Mouse (Mus musculus) liver, adult 2 months (tissue): ENCODE measurements at regions not wholly inside any gene's neighbourhood (a gene's known extent, or its start where the extent isn't known, plus 50 kb on each side); places are given as distances from the start of the nearest gene placed in this dataset.

Source experiments
- DNase-seq: peaks from one replicate; pipeline ENCODE4 v3.0.0-alpha.2; 2011; ENCODE audit warnings: low read depth, low spot score; ENCODE audit errors: extremely low read depth
- H3K27ac ChIP-seq: fragments of 200-500 bp; replicated peaks from 2 replicates; pipeline ENCODE4 v1.5.1; 2012; ENCODE audit warnings: low read depth, mild to moderate bottlenecking, control low read depth, inconsistent platforms, low read length; ENCODE audit not compliant: insufficient read depth
- H3K27me3 ChIP-seq: fragments of 200-500 bp; 2 replicates; pipeline ENCODE4 v1.6.1; 2012; ENCODE audit warnings: mild to moderate bottlenecking, moderate library complexity, low read length, inconsistent platforms; ENCODE audit not compliant: control insufficient read depth, insufficient read depth
- H3K36me3 ChIP-seq: fragments of 200-500 bp; 2 replicates; pipeline ENCODE4 v1.6.1; 2012; ENCODE audit warnings: low read length, inconsistent platforms; ENCODE audit not compliant: control insufficient read depth, insufficient read depth
- H3K4me1 ChIP-seq: fragments of 200-500 bp; 2 replicates; pipeline ENCODE4 v1.6.1; 2011; ENCODE audit warnings: low read length; ENCODE audit not compliant: control insufficient read depth, insufficient read depth
- H3K4me3 ChIP-seq: fragments of 200-500 bp; 2 replicates; pipeline ENCODE4 v1.5.1; 2011; ENCODE audit warnings: low read depth, mild to moderate bottlenecking, control low read depth, low read length, moderate library complexity; ENCODE audit not compliant: insufficient read depth
- H3K79me2 ChIP-seq: fragments of 200-500 bp; 2 replicates; pipeline ENCODE4 v1.6.1; 2012; ENCODE audit warnings: inconsistent platforms, mild to moderate bottlenecking, low read length, moderate library complexity; ENCODE audit not compliant: control insufficient read depth, insufficient read depth
- H3K9ac ChIP-seq: fragments of 200-500 bp; 2 replicates; pipeline ENCODE4 v1.6.1; 2012; ENCODE audit warnings: low read depth, mild to moderate bottlenecking, control low read depth, inconsistent platforms, low read length
- CTCF ChIP-seq: fragments of 200-500 bp; IDR thresholded peaks from 2 replicates; pipeline ENCODE4 v1.5.1; 2011; ENCODE audit warnings: low read depth, low read length, control low read depth
- POLR2A ChIP-seq: fragments of 200-500 bp; IDR thresholded peaks from 2 replicates; pipeline ENCODE4 v1.6.1; 2011; ENCODE audit warnings: low read length, control low read depth; ENCODE audit not compliant: insufficient read depth; ENCODE audit errors: extremely low read depth
- WGBS: fragments of 180-500 bp; shearing (Covaris S2); methylation state at CpG from one replicate; pipeline ENCODE4 v1.1.7; 2018; 5-methylcytosine and 5-hydroxymethylcytosine counted together

GRCm38 (mm10) chr1:91611281-91611680, 70.9 kb downstream of the Asb1 start:
- DNase-seq = no peak
- 68% methylated on average over 13 of the region's 13 CpGs for WGBS
- H3K27me3 ChIP-seq = no peaks in the 10 kb centered on the region
- H3K36me3 ChIP-seq = no peaks in the 10 kb centered on the region
- no peak overlapping the region for H3K4me3 ChIP-seq
- no peaks in the 10 kb centered on the region for H3K4me1 ChIP-seq
- H3K27ac ChIP-seq = no peak overlapping the region
- no peak overlapping the region for H3K9ac ChIP-seq
- no peak for TF ChIP-seq POLR2A
- TF ChIP-seq CTCF = no peak
- no peaks in the 10 kb centered on the region for H3K79me2 ChIP-seq

GRCm38 (mm10) chr1:91611694-91612093, 71.3 kb downstream of the Asb1 start:
- Histone ChIP-seq H3K36me3 (no peaks in the 10 kb centered on the region), H3K27me3 (no peaks in the 10 kb centered on the region), H3K79me2 (no peaks in the 10 kb centered on the region), H3K4me1 (no peaks in the 10 kb centered on the region), H3K27ac (no peak overlapping the region), H3K4me3 (no peak overlapping the region), H3K9ac (no peak overlapping the region)
- TF ChIP-seq POLR2A = no peak
- no peak for TF ChIP-seq CTCF
- DNase-seq = no peak
- WGBS = 65% methylated on average over 16 of the region's 16 CpGs

GRCm38 (mm10) chr1:91612912-91613311, 72.6 kb downstream of the Asb1 start:
- Histone ChIP-seq H3K4me3 (no peak overlapping the region), H3K4me1 (no peaks in the 10 kb centered on the region), H3K27ac (no peak overlapping the region), H3K27me3 (no peaks in the 10 kb centered on the region), H3K79me2 (no peaks in the 10 kb centered on the region), H3K36me3 (no peaks in the 10 kb centered on the region), H3K9ac (no peak overlapping the region)
- TF ChIP-seq POLR2A (no peak), CTCF (no peak)
- 57% methylated on average over 3 of the region's 3 CpGs for WGBS
- DNase-seq = no peak

GRCm38 (mm10) chr1:91615396-91615795, 75.1 kb downstream of the Asb1 start:
- H3K36me3 ChIP-seq = no peaks in the 10 kb centered on the region
- H3K27me3 ChIP-seq = no peaks in the 10 kb centered on the region
- H3K4me3 ChIP-seq = no peak overlapping the region
- H3K4me1 ChIP-seq = no peaks in the 10 kb centered on the region
- H3K27ac ChIP-seq = no peak overlapping the region
- WGBS = 60% methylated on average over 5 of the region's 5 CpGs
- no peak overlapping the region for H3K9ac ChIP-seq
- H3K79me2 ChIP-seq = no peaks in the 10 kb centered on the region
- DNase-seq = no peak
- TF ChIP-seq POLR2A (no peak), CTCF (no peak)

GRCm38 (mm10) chr1:91618527-91619135, 78.3 kb downstream of the Asb1 start:
- no peaks in the 10 kb centered on the region for H3K27me3 ChIP-seq
- H3K4me3 ChIP-seq = no peak overlapping the region
- no peaks in the 10 kb centered on the region for H3K79me2 ChIP-seq
- H3K9ac ChIP-seq = no peak overlapping the region
- no peaks in the 10 kb centered on the region for H3K4me1 ChIP-seq
- DNase-seq = peak; percentile 40
- H3K36me3 ChIP-seq = no peaks in the 10 kb centered on the region
- WGBS = 76% methylated on average over 14 of the region's 14 CpGs
- H3K27ac ChIP-seq = no peak overlapping the region
- TF ChIP-seq POLR2A (no peak), CTCF (no peak)

GRCm38 (mm10) chr1:91621141-91621540, 80.8 kb downstream of the Asb1 start:
- no peaks in the 10 kb centered on the region for H3K4me1 ChIP-seq

More at GRCm38 (mm10) chr1:91621141-91621540, 80.8 kb downstream of the Asb1 start:
- H3K9ac ChIP-seq = no peak overlapping the region
- H3K79me2 ChIP-seq = no peaks in the 10 kb centered on the region
- 70% methylated on average over 5 of the region's 5 CpGs for WGBS
- TF ChIP-seq POLR2A = no peak
- TF ChIP-seq CTCF = no peak
- H3K36me3 ChIP-seq = no peaks in the 10 kb centered on the region
- H3K4me3 ChIP-seq = no peak overlapping the region
- DNase-seq = no peak
- H3K27me3 ChIP-seq = no peaks in the 10 kb centered on the region
- no peak overlapping the region for H3K27ac ChIP-seq
